Mouse (Mus musculus) layer of hippocampus, adult 18-20 months (tissue): ENCODE data around the gene C130026I21Rik. TPM values are rescaled to one million over a fixed set of nuclear protein-coding genes. Genes with fewer than 3 reads are reported as not detected.

Experiments used
- DNase-seq, 2 experiments: peaks; one replicate each; pipeline ENCODE4 v3.0.0; 2022; ENCODE audit warnings: low spot score in 2 of 2
- microRNA-seq, 2 experiments: library from miRNA; unstranded; fragments of <30 nt; microRNA quantifications; one replicate each; pipeline ENCODE4 v1.2.0; 2021
- total RNA-seq, 2 experiments: library from RNA; stranded (reverse); gene quantifications; 2 replicates each; pipeline ENCODE4 v1.2.3; 2021

Gene C130026I21Rik
- total RNA-seq, 2 experiments from 2014 or later: 0.50 to 0.86 TPM

DNA sequence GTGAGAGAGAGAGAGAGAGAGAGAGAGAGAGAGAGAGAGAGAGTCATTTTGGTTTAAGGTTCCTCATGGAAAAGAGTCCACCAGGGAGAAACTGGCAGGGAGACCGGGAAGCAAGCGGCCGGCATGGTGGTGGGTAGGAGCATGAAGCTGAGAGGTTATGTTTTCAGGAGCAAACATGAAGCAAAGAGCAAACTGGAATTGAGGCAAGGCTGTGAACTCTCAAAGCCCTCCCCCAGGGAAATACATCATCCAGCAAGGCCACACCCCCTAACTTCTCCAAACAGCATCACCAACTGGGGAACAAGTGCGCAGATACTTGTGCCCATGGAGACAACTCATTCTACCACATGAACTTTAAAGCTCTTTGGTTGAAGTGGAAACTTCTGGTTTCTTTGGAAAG is 326.8 kb downstream of the C130026I21Rik start:
- no peak for DNase-seq

Small RNA genes lying within 50 kb of the gene (microRNA-seq; reads per million reads assigned to microRNA genes)
- 0 reads per million in 2 experiments for gene Gm27907

Other genes starting within 250 kb of the C130026I21Rik start
- gene Gm10553, start 170.4 kb downstream of the C130026I21Rik start, total RNA-seq: not detected
- not detected for gene A530032D15Rik, start 160.7 kb downstream of the C130026I21Rik start, total RNA-seq